ENCODE assay signal across 11 mouse cellular contexts in the genomic region with DNA sequence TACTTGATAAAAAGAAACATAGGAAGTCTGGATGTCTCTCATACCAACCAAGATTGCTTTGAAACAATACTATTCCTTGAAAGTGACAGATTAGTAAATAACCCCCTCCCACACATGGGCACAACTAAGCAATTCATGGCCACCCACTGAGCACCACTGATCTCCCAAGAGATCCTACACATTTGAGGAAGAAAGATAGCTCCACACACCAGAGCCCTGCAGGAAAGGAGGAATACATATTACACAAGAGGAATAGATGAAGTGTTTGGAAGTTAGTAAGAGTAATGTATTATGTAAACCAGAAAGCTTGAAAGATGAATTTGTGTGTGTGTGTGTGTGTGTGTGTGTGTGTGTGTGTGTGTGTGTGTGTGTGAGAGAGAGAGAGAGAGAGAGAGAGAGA. TPM values are rescaled to one million over a fixed set of nuclear protein-coding genes. Genes with fewer than 3 reads are reported as not detected.
"Had no signal": no experiment of that assay in that cellular context is flagged by ENCODE, and none has a peak within 500 bp of the region (broad histone marks: within the 10 kb centered on the region; RNA-seq: fewer than 3 reads in every experiment).

No protein-coding gene starts in this region.

RNA-seq across cellular contexts. Expression of a gene that starts 31.2 kb away (rescaled TPM):
- total RNA-seq: left cerebral cortex, adult 2 months; left cerebral cortex, adult 8-10 months; left cerebral cortex, postnatal 10 days; left cerebral cortex, postnatal 14 days; left cerebral cortex, postnatal 25 days; left cerebral cortex, postnatal 36 days; left cerebral cortex, postnatal 4 days; liver, adult 2 months; megakaryocyte-erythroid progenitor cell, adult 5-6 weeks; midbrain, postnatal 0 days; monocyte, adult 5-6 weeks had no signal

RNA-seq across cellular contexts. Expression of a gene that starts 45.5 kb away (rescaled TPM):
- total RNA-seq: left cerebral cortex, adult 2 months; left cerebral cortex, adult 8-10 months; left cerebral cortex, postnatal 10 days; left cerebral cortex, postnatal 14 days; left cerebral cortex, postnatal 25 days; left cerebral cortex, postnatal 36 days; left cerebral cortex, postnatal 4 days; liver, adult 2 months; midbrain, postnatal 0 days; monocyte, adult 5-6 weeks had no signal
